Mouse (Mus musculus) liver, embryonic 12.5 days (tissue): Measurements from ENCODE around the gene Fmnl1. TPM values are rescaled to one million over a fixed set of nuclear protein-coding genes. Genes with fewer than 3 reads are reported as not detected.

Source experiments
- ATAC-seq: fragments of 200-750 bp; cut with Nextera tagmentation; 2 replicates; pipeline ENCODE4 v1.8.0; 2017; ENCODE audit warnings: moderate number of reproducible peaks, mild to moderate bottlenecking, moderate library complexity
- H3K27ac ChIP-seq: fragments of 300-500 bp; sonication (generic); 2 replicates; pipeline ENCODE4 v1.5.1; 2016; ENCODE audit warnings: mild to moderate bottlenecking
- H3K27me3 ChIP-seq: fragments of 300-500 bp; sonication (generic); replicated peaks from 2 replicates; pipeline ENCODE4 v1.6.1; 2016; ENCODE audit warnings: mild to moderate bottlenecking, moderate library complexity
- H3K36me3 ChIP-seq: fragments of 300-500 bp; sonication (generic); 2 replicates; pipeline ENCODE4 v1.6.1; 2016; ENCODE audit warnings: mild to moderate bottlenecking, moderate library complexity
- H3K4me1 ChIP-seq: fragments of 300-500 bp; sonication (generic); 2 replicates; pipeline ENCODE4 v1.6.1; 2016
- H3K4me2 ChIP-seq: fragments of 300-500 bp; sonication (generic); 2 replicates; pipeline ENCODE4 v1.6.1; 2016; ENCODE audit warnings: mild to moderate bottlenecking, moderate library complexity
- H3K4me3 ChIP-seq: fragments of 300-500 bp; sonication (generic); 2 replicates; pipeline ENCODE4 v1.5.1; 2016; ENCODE audit warnings: mild to moderate bottlenecking, moderate library complexity
- H3K9ac ChIP-seq: fragments of 300-500 bp; sonication (generic); 2 replicates; pipeline ENCODE4 v1.6.1; 2016; ENCODE audit warnings: mild to moderate bottlenecking, moderate library complexity
- H3K9me3 ChIP-seq: fragments of 300-500 bp; sonication (generic); replicated peaks from 2 replicates; pipeline ENCODE4 v1.6.1; 2016; ENCODE audit warnings: mild to moderate bottlenecking, moderate library complexity
- WGBS: fragments of 180-500 bp; shearing (Covaris S2); methylation state at CpG from one replicate; pipeline ENCODE4 v1.1.7; 2016; ENCODE audit not compliant: insufficient replicate concordance; 5-methylcytosine and 5-hydroxymethylcytosine counted together
- polyA plus RNA-seq: library from polyadenylated mRNA; unstranded; fragments of >200 nt; fragmentation: Nextera tagmentation; extraction: Ambion mirVana; gene quantifications from 2 replicates; pipeline ENCODE4 v1.2.1, GENCODE M21; 2016

Gene Fmnl1
- polyA plus RNA-seq, 1 experiment from 2014 or later = 5.2 TPM

DNA sequence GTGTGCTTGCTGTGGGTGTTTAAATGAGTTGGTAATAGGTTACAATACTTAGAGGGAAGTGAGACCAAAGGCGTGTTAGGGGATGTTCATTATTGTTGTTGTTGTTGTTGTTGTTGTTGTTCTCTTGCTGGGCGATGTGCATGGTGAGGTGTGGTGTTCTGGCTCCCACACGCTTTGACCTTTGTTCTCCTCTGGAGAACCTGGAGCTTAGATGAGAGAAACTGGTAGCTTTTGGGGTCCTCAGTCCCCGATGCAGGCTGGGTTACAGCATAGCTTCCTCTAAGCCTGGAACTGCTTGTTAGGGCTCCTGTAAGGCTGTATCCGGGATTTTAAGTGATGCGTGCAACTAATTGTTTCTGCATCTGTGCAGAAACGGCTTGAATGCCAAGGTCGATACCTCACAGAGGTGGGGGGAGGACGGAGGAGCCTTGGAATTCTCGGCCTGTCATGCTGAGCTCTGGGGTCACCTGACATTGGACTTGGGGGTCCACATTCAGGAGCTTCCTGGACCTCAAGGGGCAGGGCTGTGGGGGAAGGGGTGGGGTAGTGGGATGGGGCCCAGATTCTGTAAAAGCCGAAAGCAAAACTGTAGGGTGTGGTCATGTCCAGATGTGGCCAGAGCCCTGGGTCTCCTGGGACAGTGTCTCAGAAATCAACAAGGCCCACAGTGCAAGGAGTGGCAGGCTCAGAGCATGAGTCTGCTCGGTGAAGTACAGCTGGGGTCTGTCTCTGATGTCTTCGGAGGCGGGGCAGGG lies 5.0 kb downstream of the Fmnl1 start:
- H3K4me1 ChIP-seq = peaks cover 70% of the 10 kb centered on the region
- ATAC-seq = no peak
- no peaks in the 10 kb centered on the region for H3K36me3 ChIP-seq
- no peak overlapping the region for H3K4me2 ChIP-seq
- H3K9ac ChIP-seq = no peak overlapping the region
- no peak overlapping the region for H3K27ac ChIP-seq
- H3K27me3 ChIP-seq = peaks cover 30% of the 10 kb centered on the region
- WGBS = 55% methylated on average over 14 of the region's 14 CpGs
- H3K4me3 ChIP-seq = no peak overlapping the region
- H3K9me3 ChIP-seq = no peaks in the 10 kb centered on the region

DNA sequence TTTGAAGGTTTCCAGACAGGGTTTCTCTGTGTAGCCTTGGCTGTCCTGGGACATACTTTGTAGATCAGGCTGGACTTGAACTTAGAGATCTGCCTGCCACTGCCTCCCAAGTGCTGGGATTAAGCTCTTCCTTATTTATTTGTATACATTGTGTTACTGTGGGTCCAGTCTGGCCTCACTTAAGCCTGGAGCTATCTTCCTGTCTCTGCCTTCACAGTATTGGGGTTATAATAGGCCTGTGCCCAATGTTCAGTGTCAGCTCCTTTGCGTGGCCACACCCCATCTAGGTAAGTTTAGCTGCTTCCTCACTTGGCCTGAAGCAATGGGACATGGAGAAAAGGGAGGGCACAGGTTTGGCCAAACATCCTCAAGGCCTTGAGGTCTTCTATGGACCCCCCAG lies 5.6 kb downstream of the Fmnl1 start:
- Histone ChIP-seq H3K4me3 (no peak overlapping the region), H3K36me3 (no peaks in the 10 kb centered on the region), H3K27me3 (peaks cover 24% of the 10 kb centered on the region), H3K9ac (no peak overlapping the region), H3K27ac (no peak overlapping the region), H3K9me3 (no peaks in the 10 kb centered on the region), H3K4me1 (peaks cover 64% of the 10 kb centered on the region), H3K4me2 (no peak overlapping the region)
- ATAC-seq = no peak
- 88% methylated on average over 1 of the region's 1 CpGs for WGBS

DNA sequence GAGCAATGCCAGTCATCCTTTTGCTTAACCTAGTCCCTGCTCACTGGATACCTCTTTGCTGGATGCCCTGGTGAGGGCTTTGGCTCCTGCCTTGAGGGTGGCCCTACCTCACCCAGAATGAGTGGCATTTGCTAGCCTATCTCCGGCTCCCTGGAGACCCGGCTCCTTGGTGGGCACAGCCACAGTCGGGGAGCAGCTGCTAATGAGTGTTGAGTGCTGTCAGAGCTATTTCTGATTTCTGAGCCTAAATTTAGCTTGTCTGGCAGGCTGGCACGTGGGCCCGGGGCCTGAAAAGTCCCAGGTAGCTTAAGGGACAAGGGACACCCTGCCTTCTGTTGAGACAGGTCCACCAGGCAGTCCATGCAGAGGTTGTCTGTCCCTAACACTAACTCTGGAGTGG lies 6.3 kb downstream of the Fmnl1 start:
- H3K9me3 ChIP-seq = no peaks in the 10 kb centered on the region
- no peaks in the 10 kb centered on the region for H3K36me3 ChIP-seq
- H3K27ac ChIP-seq = no peak overlapping the region
- H3K4me2 ChIP-seq = no peak overlapping the region
- H3K4me3 ChIP-seq = no peak overlapping the region
- no peak for ATAC-seq
- peaks cover 58% of the 10 kb centered on the region for H3K4me1 ChIP-seq
- WGBS = 55% methylated on average over 5 of the region's 5 CpGs
- H3K9ac ChIP-seq = no peak overlapping the region
- H3K27me3 ChIP-seq = peaks cover 17% of the 10 kb centered on the region

DNA sequence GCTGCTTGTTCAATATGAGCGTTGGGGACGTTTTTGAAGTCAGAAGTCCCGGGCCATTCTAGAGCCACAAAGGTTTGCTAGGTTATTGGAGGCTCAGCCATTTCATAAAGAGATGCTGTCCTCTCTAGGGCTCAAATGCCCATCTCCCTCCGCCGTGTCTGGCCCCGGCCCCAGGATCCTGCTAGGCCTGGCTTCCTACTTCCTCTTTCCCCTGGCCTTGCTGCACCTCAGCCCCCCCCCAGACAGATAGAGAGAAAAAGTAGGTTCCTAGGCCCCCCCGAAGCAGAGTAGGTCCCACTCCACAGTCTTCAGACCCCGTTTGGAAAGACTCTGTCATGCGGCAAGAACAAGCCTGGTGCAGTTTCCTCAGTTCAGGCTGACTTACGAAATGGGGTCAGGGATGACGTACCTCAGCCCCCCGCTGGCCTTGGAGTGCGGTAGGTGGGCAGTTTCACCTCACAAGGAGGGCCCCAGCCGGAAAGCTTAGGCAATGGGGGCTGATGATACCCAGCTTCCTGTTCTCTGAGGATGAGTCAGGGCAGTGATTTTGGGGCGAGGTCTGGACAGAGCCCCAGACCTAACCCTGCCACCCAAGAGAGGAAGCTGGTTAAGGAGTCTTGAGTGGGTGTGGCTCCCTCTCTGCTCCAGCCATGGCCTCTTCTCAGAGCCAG lies 7.0 kb downstream of the Fmnl1 start:
- ATAC-seq = no peak
- no peak overlapping the region for H3K9ac ChIP-seq
- no peak overlapping the region for H3K27ac ChIP-seq
- H3K36me3 ChIP-seq = no peaks in the 10 kb centered on the region
- peaks cover 51% of the 10 kb centered on the region for H3K4me1 ChIP-seq
- no peak overlapping the region for H3K4me3 ChIP-seq
- no peak overlapping the region for H3K4me2 ChIP-seq
- peaks cover 9% of the 10 kb centered on the region for H3K27me3 ChIP-seq
- no peaks in the 10 kb centered on the region for H3K9me3 ChIP-seq
- 39% methylated on average over 15 of the region's 15 CpGs for WGBS

DNA sequence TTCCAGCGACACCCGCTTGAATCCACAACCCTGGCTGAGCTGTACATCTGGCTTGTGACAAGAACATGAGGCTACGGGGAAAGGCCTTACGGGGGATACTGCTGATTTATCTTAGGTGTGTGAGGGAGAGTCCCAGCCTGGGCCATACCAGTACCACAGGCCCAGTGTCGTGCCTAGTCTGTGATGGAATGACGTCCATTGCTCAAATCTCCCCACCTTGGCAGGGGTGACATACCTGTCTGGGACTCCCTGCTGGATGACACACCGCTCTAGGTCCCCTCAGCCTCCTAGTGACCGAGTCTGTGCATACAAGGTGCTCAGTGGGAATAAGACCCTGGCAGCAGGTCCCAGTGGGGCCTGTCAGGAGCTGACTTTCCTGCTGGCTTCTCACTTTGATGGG lies 7.8 kb downstream of the Fmnl1 start:
- peaks cover 2% of the 10 kb centered on the region; the same call in 1 of the 2 replicates for H3K27me3 ChIP-seq
- WGBS = 77% methylated on average over 8 of the region's 8 CpGs
- peaks cover 43% of the 10 kb centered on the region for H3K4me1 ChIP-seq
- no peak overlapping the region for H3K4me3 ChIP-seq
- no peak overlapping the region for H3K4me2 ChIP-seq
- H3K9ac ChIP-seq = no peak overlapping the region
- no peaks in the 10 kb centered on the region for H3K36me3 ChIP-seq
- ATAC-seq = no peak
- H3K9me3 ChIP-seq = no peaks in the 10 kb centered on the region
- no peak overlapping the region for H3K27ac ChIP-seq

DNA sequence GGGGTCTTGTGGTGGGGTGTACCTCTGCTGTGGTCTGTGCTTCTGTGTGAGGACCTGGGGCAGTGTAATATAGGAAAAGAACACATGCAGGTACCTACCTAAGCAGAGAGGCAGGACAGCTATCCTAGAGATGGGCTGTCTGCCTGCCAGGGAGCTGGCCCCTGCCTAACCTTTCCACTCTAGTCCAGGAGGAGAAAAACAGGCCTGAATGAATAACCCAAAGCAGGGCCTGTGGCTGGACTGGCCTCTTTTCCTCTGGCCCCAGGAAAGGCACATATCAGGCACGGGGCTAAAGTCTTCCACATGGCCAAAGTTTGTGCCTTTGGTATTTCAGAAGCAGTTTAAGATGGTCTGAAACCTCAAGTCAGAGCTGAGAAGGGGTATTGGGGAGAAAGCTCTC lies 9.5 kb downstream of the Fmnl1 start:
- Histone ChIP-seq H3K27ac (no peak overlapping the region), H3K9ac (no peak overlapping the region), H3K4me1 (peaks cover 28% of the 10 kb centered on the region), H3K4me2 (no peak overlapping the region), H3K9me3 (no peaks in the 10 kb centered on the region), H3K4me3 (no peak overlapping the region), H3K27me3 (no peaks in the 10 kb centered on the region), H3K36me3 (no peaks in the 10 kb centered on the region)
- no peak for ATAC-seq
- WGBS = 50% methylated on average over 1 of the region's 1 CpGs

DNA sequence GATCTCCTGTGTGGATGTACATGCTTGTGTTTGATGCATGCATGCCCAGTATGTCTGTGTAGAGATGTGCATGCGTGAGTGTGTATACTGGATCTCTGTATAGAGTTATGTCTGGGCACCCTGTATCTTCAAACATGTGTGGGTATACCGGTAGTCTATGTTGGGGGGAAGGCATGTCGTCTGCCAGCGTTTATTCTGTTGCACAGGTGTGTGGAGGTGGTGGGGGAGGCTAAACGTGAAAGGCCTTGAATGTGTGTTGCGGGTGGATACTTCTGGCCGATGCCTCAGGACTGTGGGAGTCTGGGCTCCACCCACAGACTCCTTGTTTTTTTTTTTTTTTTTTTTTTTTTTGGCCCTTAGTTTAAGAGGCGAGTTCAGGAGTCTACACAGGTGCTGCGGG lies 10.4 kb downstream of the Fmnl1 start:
- H3K4me1 ChIP-seq = peaks cover 19% of the 10 kb centered on the region; the same call in 1 of the 2 replicates
- no peak for ATAC-seq
- no peaks in the 10 kb centered on the region for H3K9me3 ChIP-seq
- 74% methylated on average over 9 of the region's 9 CpGs for WGBS
- H3K4me2 ChIP-seq = no peak overlapping the region
- H3K27me3 ChIP-seq = no peaks in the 10 kb centered on the region
- H3K4me3 ChIP-seq = no peak overlapping the region
- H3K27ac ChIP-seq = no peak overlapping the region
- H3K36me3 ChIP-seq = no peaks in the 10 kb centered on the region
- H3K9ac ChIP-seq = no peak overlapping the region

DNA sequence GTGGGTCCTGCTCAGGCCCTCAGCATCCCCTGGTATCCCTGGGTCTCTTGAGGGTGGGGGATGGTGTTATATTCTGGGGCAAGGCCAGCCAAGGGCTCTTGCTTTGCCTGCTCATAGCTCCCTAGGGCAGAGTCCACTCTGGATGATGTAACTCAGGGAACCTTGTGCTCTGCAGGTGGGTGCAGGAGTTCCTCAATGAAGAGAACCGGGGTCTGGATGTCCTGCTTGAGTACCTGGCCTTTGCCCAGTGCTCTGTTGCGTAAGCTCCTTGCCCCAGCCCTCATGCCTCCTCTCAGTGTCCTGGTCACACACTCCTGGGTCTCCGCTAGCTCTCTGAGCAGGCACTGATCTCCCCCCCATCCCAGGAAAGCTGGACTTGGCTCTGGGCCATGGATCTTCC lies 11.0 kb downstream of the Fmnl1 start:
- ATAC-seq = no peak
- Histone ChIP-seq H3K9ac (no peak overlapping the region), H3K36me3 (no peaks in the 10 kb centered on the region), H3K4me1 (peaks cover 13% of the 10 kb centered on the region; the same call in 1 of the 2 replicates), H3K4me3 (no peak overlapping the region), H3K27ac (no peak overlapping the region), H3K4me2 (no peak overlapping the region), H3K27me3 (no peaks in the 10 kb centered on the region), H3K9me3 (no peaks in the 10 kb centered on the region)
- WGBS = 87% methylated on average over 3 of the region's 3 CpGs

DNA sequence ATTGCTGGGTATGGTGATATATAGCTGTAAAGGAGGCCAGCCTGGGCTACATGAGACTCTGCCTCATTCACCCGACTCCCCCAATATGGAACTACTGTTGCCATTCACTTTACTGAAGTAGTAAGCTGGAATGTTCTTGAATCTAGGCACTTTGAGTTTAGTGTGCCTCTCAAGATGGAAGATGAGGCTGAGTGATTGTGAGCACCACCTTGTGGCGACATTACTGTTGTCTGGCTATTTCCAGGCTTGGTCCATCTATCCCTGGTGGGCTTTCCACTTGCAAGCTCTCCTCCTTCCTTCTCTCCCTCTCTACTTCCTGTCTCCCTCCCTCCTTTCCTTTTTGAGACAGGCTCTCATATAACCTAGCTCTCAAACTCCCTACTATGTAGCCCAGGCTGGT lies 14.0 kb downstream of the Fmnl1 start:
- 46% methylated on average over 2 of the region's 2 CpGs for WGBS
- no peak overlapping the region for H3K9ac ChIP-seq
- H3K4me2 ChIP-seq = no peak overlapping the region
- ATAC-seq = no peak
- H3K9me3 ChIP-seq = no peaks in the 10 kb centered on the region
- peaks cover 2% of the 10 kb centered on the region; the same call in 1 of the 2 replicates for H3K36me3 ChIP-seq
- H3K27ac ChIP-seq = no peak overlapping the region
- H3K27me3 ChIP-seq = no peaks in the 10 kb centered on the region
- H3K4me1 ChIP-seq = no peaks in the 10 kb centered on the region
- no peak overlapping the region for H3K4me3 ChIP-seq

DNA sequence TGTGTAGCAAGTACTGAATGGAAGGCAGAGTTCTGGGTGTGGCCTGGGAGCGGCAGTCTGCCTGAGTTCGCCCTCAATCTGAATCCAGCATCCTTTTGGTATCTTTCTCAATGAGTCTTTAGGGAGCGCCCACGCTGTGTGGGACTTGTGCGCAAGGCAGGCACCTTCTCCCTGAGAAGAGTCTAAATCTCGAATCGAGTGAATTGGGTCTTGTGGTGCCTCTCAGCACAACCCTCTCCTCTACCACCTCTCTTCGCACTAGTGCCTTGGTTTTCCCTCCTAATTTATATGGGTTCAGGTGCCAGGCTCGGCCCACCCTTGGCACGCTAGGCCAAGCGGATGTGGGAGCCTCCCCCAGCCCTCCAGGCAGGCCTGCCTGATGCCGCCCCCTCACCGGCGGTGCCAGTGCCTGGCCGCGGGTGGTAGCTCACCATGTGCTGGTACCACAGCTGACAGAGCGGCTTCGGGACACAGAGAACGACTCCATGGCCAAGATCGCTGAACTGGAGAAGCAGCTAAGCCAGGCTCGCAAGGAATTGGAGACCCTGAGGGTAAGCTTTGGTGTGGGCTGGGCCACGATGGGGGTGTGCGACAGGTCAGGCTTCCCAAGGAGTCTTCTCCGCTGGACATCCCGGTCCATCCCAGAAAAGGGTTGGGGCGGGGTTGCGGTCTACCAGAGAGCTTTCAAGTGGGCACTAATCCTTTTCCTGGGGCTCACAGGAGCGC lies 21.5 kb downstream of the Fmnl1 start:
- 0 out of 2 replicates have a peak overlapping the region, but pooled peaks have one; percentile 12 for H3K4me2 ChIP-seq
- no peaks in the 10 kb centered on the region; the same call in 1 of the 2 replicates for H3K36me3 ChIP-seq
- no peak overlapping the region for H3K9ac ChIP-seq
- WGBS = 71% methylated on average over 28 of the region's 28 CpGs
- no peak for ATAC-seq
- H3K9me3 ChIP-seq = no peaks in the 10 kb centered on the region
- H3K27ac ChIP-seq = no peak overlapping the region
- H3K27me3 ChIP-seq = peaks cover 71% of the 10 kb centered on the region
- H3K4me3 ChIP-seq = no peak overlapping the region
- H3K4me1 ChIP-seq = no peaks in the 10 kb centered on the region

DNA sequence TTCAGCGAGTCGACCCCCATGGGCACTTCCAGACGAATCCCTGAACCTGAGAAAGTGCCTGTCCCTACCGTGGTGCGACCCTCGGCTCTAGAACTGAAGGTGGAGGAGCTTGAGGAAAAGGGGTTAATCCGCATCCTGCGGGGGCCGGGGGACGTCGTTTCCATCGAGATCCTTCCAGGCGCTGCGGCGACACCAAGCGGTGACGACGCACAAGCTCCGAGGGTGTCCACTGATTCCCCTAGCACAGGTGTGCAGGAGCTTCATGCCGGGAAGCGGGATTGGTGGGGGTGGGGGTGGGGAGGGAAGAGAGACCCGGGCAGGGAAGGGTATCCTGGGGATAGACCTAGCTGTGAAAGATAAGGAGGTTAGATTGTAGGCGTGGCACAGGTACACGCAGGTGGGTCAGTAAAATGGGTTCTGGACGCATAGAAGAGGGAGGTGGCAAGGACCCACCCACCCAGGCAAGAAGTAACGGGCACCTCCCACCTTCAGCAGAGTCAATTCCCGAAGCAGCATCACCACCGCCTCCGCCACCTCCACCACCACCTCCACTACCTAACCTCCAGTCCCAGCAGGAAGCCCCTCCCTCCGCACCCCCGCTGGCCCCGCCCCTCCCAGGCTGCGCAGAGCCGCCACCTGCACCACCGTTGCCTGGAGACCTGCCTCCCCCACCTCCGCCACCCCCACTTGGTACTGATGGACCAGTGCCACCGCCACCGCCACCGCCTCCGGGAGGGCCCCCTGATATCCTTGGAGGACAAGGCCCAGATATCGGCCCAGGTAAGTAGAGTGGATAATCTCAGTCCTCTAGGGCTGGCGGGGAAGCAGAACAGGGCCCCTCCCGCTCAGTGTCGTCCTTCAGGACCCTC lies 22.3 kb downstream of the Fmnl1 start:
- H3K4me3 ChIP-seq = no peak overlapping the region
- no peak for ATAC-seq
- peaks cover 79% of the 10 kb centered on the region for H3K27me3 ChIP-seq
- no peak overlapping the region for H3K27ac ChIP-seq
- WGBS = 58% methylated on average over 44 of the region's 44 CpGs
- H3K4me1 ChIP-seq = no peaks in the 10 kb centered on the region
- 0 out of 2 replicates have a peak overlapping the region, but pooled peaks have one; percentile 12 for H3K4me2 ChIP-seq
- no peaks in the 10 kb centered on the region for H3K36me3 ChIP-seq
- H3K9me3 ChIP-seq = no peaks in the 10 kb centered on the region
- no peak overlapping the region for H3K9ac ChIP-seq
